In genomic region chr7:80189147-80189933, GRCm38 (mm10) we compare ENCODE assay signal across 9 mouse cellular contexts. TPM values are rescaled to one million over a fixed set of nuclear protein-coding genes. Genes with fewer than 3 reads are reported as not detected.
DNase-seq lines count a peak whose midpoint lies in the region; ATAC-seq and TF ChIP-seq lines count a peak whose summit lies in the region.
"Had no signal": no experiment of that assay in that cellular context is flagged by ENCODE, and none has a peak within 500 bp of the region (broad histone marks: within the 10 kb centered on the region; RNA-seq: fewer than 3 reads in every experiment).

No protein-coding gene starts in this region.

- no peak overlapping the region for H3K4me2 ChIP-seq in limb, embryonic 12.5 days

- no peak overlapping the region for H3K9ac ChIP-seq in limb, embryonic 12.5 days (replicated peaks)

- peaks cover 51% of the 10 kb centered on the region for H3K4me1 ChIP-seq in limb, embryonic 12.5 days (replicated peaks)
- peaks cover 9% of the 10 kb centered on the region for H3K4me1 ChIP-seq in lung, adult 2 months (ENCODE audit: control insufficient read depth, insufficient read depth, low read length)

- WGBS in limb, embryonic 12.5 days = 43% methylated on average over 11 of the region's 11 CpGs
- WGBS in lung, adult 2 months = 52% methylated on average over 11 of the region's 11 CpGs

- ATAC-seq in limb, embryonic 12.5 days (ENCODE audit: insufficient number of reproducible peaks, insufficient read depth, low FRiP score, low TSS enrichment, low read depth) = no peak
- ATAC-seq in erythroblast, adult 5-6 weeks (replicated peaks; ENCODE audit: low FRiP score, poor library complexity, severe bottlenecking) = no peak

- no peaks in the 10 kb centered on the region for H3K9me3 ChIP-seq in limb, embryonic 12.5 days

- no peak overlapping the region for H3K4me3 ChIP-seq in limb, embryonic 12.5 days (replicated peaks)
- no peak overlapping the region for H3K4me3 ChIP-seq in lung, adult 2 months (replicated peaks; ENCODE audit: extremely low read depth, low read depth, low read length)

- H3K27me3 ChIP-seq in limb, embryonic 12.5 days = no peaks in the 10 kb centered on the region

- H3K36me3 ChIP-seq in limb, embryonic 12.5 days = no peaks in the 10 kb centered on the region

- TF ChIP-seq CTCF in lung, adult 2 months (IDR thresholded peaks at IDR 0.05; ENCODE audit: insufficient read depth, low read length) = no peak

- DNase-seq in adrenal gland, adult 2 months = peak; percentile 72
- DNase-seq in adrenal gland, adult 8-10 months = no peak
- DNase-seq in thymus, postnatal 0 days (ENCODE audit: low spot score) = peak; percentile 39
- no peak for DNase-seq in thymus, postnatal 4 days
- DNase-seq in testis, postnatal 10 days (ENCODE audit: low spot score) = no peak
- DNase-seq in lung, adult 2 months = no peak
- DNase-seq: gastrocnemius, postnatal 14 days had no signal

- H3K27ac ChIP-seq in limb, embryonic 12.5 days = peak overlapping the region; percentile 12; the same call in 1 of the 2 replicates

- no peak for TF ChIP-seq POLR2A in lung, adult 2 months (IDR thresholded peaks at IDR 0.05; ENCODE audit: borderline replicate concordance, extremely low read depth, low read depth, low read length)

RNA-seq across cellular contexts. Expression of gene Sema4b, which starts 2.7 kb away (rescaled TPM):
- 10 to 100 TPM; 57.7 to 66.4 TPM for total RNA-seq in adrenal gland, adult 2 months (2021)
- 55.1 and 65.8 TPM in 2 replicates for polyA plus RNA-seq in adrenal gland, adult 2 months (2012; rRNA removed)
- total RNA-seq in adrenal gland, adult 8-10 months (2022) = 10 to 100 TPM; 58.6 to 86.9 (median 67.8) TPM
- polyA plus RNA-seq in thymus, postnatal 0 days (2015; fragmentation: Nextera tagmentation; extraction: Ambion mirVana) = 16.8 and 20.9 TPM in 2 replicates
- polyA plus RNA-seq in limb, embryonic 12.5 days (2016; fragmentation: Nextera tagmentation; extraction: Ambion mirVana) = 12.2 and 13.5 TPM in 2 replicates
- total RNA-seq in erythroblast, adult 5-6 weeks (2015; ENCODE audit: low replicate concordance) = 19.9 and 22.1 TPM in 2 replicates
- total RNA-seq in erythroblast, adult 5-6 weeks (2017; ENCODE audit: low replicate concordance) = 33.7 and 49.8 TPM in 2 replicates
- 14.7 and 19.0 TPM in 2 replicates for polyA plus RNA-seq in lung, adult 2 months (2012; rRNA removed)

RNA-seq across cellular contexts. Expression of gene Cib1, which starts 43.3 kb away (rescaled TPM):
- 10 to 100 TPM; 66.7 to 75.3 TPM for total RNA-seq in adrenal gland, adult 2 months (2021)
- 110 and 126 TPM in 2 replicates for polyA plus RNA-seq in adrenal gland, adult 2 months (2012; rRNA removed)
- total RNA-seq in adrenal gland, adult 8-10 months (2022) = 100 to 1,000 TPM in 1 of 4 experiments, 10 to 100 TPM in 3; 64.7 to 105 (median 85.9) TPM
- polyA plus RNA-seq in thymus, postnatal 0 days (2015; fragmentation: Nextera tagmentation; extraction: Ambion mirVana) = 186 and 189 TPM in 2 replicates
- polyA plus RNA-seq in limb, embryonic 12.5 days (2016; fragmentation: Nextera tagmentation; extraction: Ambion mirVana) = 47.5 and 49.7 TPM in 2 replicates
- 21.3 and 41.8 TPM in 2 replicates for total RNA-seq in erythroblast, adult 5-6 weeks (2015; ENCODE audit: low replicate concordance)
- total RNA-seq in erythroblast, adult 5-6 weeks (2017; ENCODE audit: low replicate concordance) = 29.8 and 37.1 TPM in 2 replicates
- polyA plus RNA-seq in lung, adult 2 months (2012; rRNA removed) = 93.8 and 94.6 TPM in 2 replicates

RNA-seq across cellular contexts. Expression of gene Gdpgp1, which starts 43.3 kb away (rescaled TPM):
- total RNA-seq in adrenal gland, adult 2 months (2021) = 1 to 10 TPM; 3.6 to 4.6 TPM
- 2.6 and 2.9 TPM in 2 replicates for polyA plus RNA-seq in adrenal gland, adult 2 months (2012; rRNA removed)
- total RNA-seq in adrenal gland, adult 8-10 months (2022) = 1 to 10 TPM; 4.2 to 6.1 (median 5.3) TPM
- polyA plus RNA-seq in thymus, postnatal 0 days (2015; fragmentation: Nextera tagmentation; extraction: Ambion mirVana) = 2.7 and 3.4 TPM in 2 replicates
- polyA plus RNA-seq in limb, embryonic 12.5 days (2016; fragmentation: Nextera tagmentation; extraction: Ambion mirVana) = 3.2 and 3.7 TPM in 2 replicates
- total RNA-seq in erythroblast, adult 5-6 weeks (2015; ENCODE audit: low replicate concordance) = 0.77 TPM in 1 of 2 replicates, not detected in the other
- 0.94 and 2.0 TPM in 2 replicates for total RNA-seq in erythroblast, adult 5-6 weeks (2017; ENCODE audit: low replicate concordance)
- polyA plus RNA-seq in lung, adult 2 months (2012; rRNA removed) = 2.4 and 3.2 TPM in 2 replicates

RNA-seq across cellular contexts. Expression of gene Ttll13, which starts 56.8 kb away (rescaled TPM):
- 1 to 10 TPM in 1 of 2 experiments, under 1 TPM in 1; 0.89 to 1.2 TPM for total RNA-seq in adrenal gland, adult 2 months (2021)
- polyA plus RNA-seq in adrenal gland, adult 2 months (2012; rRNA removed) = 0.66 TPM in 2 replicates
- total RNA-seq in adrenal gland, adult 8-10 months (2022) = 1 to 10 TPM; 1.7 to 2.2 (median 1.9) TPM
- polyA plus RNA-seq in thymus, postnatal 0 days (2015; fragmentation: Nextera tagmentation; extraction: Ambion mirVana) = 0.44 and 0.70 TPM in 2 replicates
- polyA plus RNA-seq in limb, embryonic 12.5 days (2016; fragmentation: Nextera tagmentation; extraction: Ambion mirVana) = 0.41 and 0.79 TPM in 2 replicates
- total RNA-seq in erythroblast, adult 5-6 weeks (2015; ENCODE audit: low replicate concordance) = not detected in 2 replicates
- total RNA-seq in erythroblast, adult 5-6 weeks (2017; ENCODE audit: low replicate concordance) = 1.5 TPM in 1 of 2 replicates, not detected in the other
- 1.2 and 1.3 TPM in 2 replicates for polyA plus RNA-seq in lung, adult 2 months (2012; rRNA removed)

Comparison
In these comparisons a context has a peak if more than half of its experiments do, and no peak if none do; other contexts are left out.
1. DNase-seq: peak in adrenal gland, adult 2 months (single experiment) and thymus, postnatal 0 days (single experiment); none in adrenal gland, adult 8-10 months (single experiment), thymus, postnatal 4 days (single experiment), testis, postnatal 10 days (single experiment) and lung, adult 2 months (single experiment).